Mouse (Mus musculus) layer of hippocampus, postnatal 14 days (tissue): Measurements from ENCODE around the gene Foxd1. TPM values are rescaled to one million over a fixed set of nuclear protein-coding genes. Genes with fewer than 3 reads are reported as not detected.

Experiments
- DNase-seq, 2 experiments: peaks; one replicate each; pipeline ENCODE4 v3.0.0; 2021 to 2022; ENCODE audit warnings: low spot score in 2 of 2, mixed read lengths in 1 of 2
- total RNA-seq, 2 experiments: library from RNA; stranded (reverse); gene quantifications; 2 replicates each; pipeline ENCODE4 v1.2.3; 2021

Gene Foxd1
- total RNA-seq, 2 experiments from 2014 or later, result 1.1 to 1.4 TPM

- DNase-seq, result no peak
Measured at GRCm38 (mm10) chr13:98354871-98355558, 973 bp downstream of the Foxd1 start.

- DNase-seq, result no peak
Measured at GRCm38 (mm10) chr13:98355559-98356111, 1.6 kb downstream of the Foxd1 start.

- no peak for DNase-seq
Measured at GRCm38 (mm10) chr13:98356176-98356972, 2.3 kb downstream of the Foxd1 start.

GRCm38 (mm10) chr13:98356973-98357425 lies 3.0 kb downstream of the Foxd1 start:
- no peak for DNase-seq

- no peak for DNase-seq
Measured at GRCm38 (mm10) chr13:98357433-98358423, 3.7 kb downstream of the Foxd1 start.

GRCm38 (mm10) chr13:98358424-98359181 lies 4.6 kb downstream of the Foxd1 start:
- no peak for DNase-seq

GRCm38 (mm10) chr13:98359337-98359736 lies 5.3 kb downstream of the Foxd1 start:
- no peak for DNase-seq

GRCm38 (mm10) chr13:98360391-98360790 lies 6.3 kb downstream of the Foxd1 start:
- no peak for DNase-seq

GRCm38 (mm10) chr13:98361161-98361560 lies 7.1 kb downstream of the Foxd1 start:
- no peak for DNase-seq

- no peak for DNase-seq
Measured at GRCm38 (mm10) chr13:98363046-98363445, 9.0 kb downstream of the Foxd1 start.

GRCm38 (mm10) chr13:98365081-98365480 lies 11.0 kb downstream of the Foxd1 start:
- DNase-seq, result no peak

- no peak for DNase-seq
Measured at GRCm38 (mm10) chr13:98365766-98366421, 11.9 kb downstream of the Foxd1 start.

GRCm38 (mm10) chr13:98366469-98367275 lies 12.6 kb downstream of the Foxd1 start:
- no peak for DNase-seq

- no peak for DNase-seq
Measured at GRCm38 (mm10) chr13:98367601-98368000, 13.6 kb downstream of the Foxd1 start.

GRCm38 (mm10) chr13:98369046-98369445 lies 15.0 kb downstream of the Foxd1 start:
- DNase-seq, result no peak

- no peak for DNase-seq
Measured at GRCm38 (mm10) chr13:98374560-98374959, 20.5 kb downstream of the Foxd1 start.

- DNase-seq, result no peak
Measured at GRCm38 (mm10) chr13:98374979-98375378, 20.9 kb downstream of the Foxd1 start.

GRCm38 (mm10) chr13:98377746-98378145 lies 23.7 kb downstream of the Foxd1 start:
- DNase-seq, result no peak

GRCm38 (mm10) chr13:98382751-98383150 lies 28.7 kb downstream of the Foxd1 start:
- no peak for DNase-seq
